Mouse (Mus musculus): ENCODE data around the gene Ttc13.

- TF ChIP-seq CTCF (IDR thresholded peaks at IDR 0.05; ENCODE audit: low read depth, low read length) (no peak), POLR2A (IDR thresholded peaks at IDR 0.05; ENCODE audit: extremely low read depth, insufficient read depth, low read length) (no peak)
Measured at GRCm38 (mm10) chr8:124663874-124664230, 57.9 kb downstream of the Ttc13 start.

All from liver, adult 2 months (tissue).